Mouse (Mus musculus) lung, embryonic 14.5 days (tissue): ENCODE measurements around the gene Zfp715. TPM values are rescaled to one million over a fixed set of nuclear protein-coding genes. Genes with fewer than 3 reads are reported as not detected.

ENCODE experiments used
- ATAC-seq: fragments of 200-750 bp; cut with Nextera tagmentation; 2 replicates; pipeline ENCODE4 v1.8.0; 2017; ENCODE audit warnings: mild to moderate bottlenecking, moderate TSS enrichment, moderate library complexity; ENCODE audit not compliant: insufficient read depth
- DNase-seq: peaks from one replicate; pipeline ENCODE4 v3.0.0-alpha.2; 2015
- H3K27ac ChIP-seq: fragments of 300-500 bp; sonication (generic); 2 replicates; pipeline ENCODE4 v1.5.1; 2014; ENCODE audit warnings: low read depth, mild to moderate bottlenecking, moderate library complexity
- H3K27me3 ChIP-seq: fragments of 300-500 bp; sonication (generic); 2 replicates; pipeline ENCODE4 v1.6.1; 2014; ENCODE audit warnings: low read length, control low read depth; ENCODE audit not compliant: insufficient read depth
- H3K36me3 ChIP-seq: fragments of 300-500 bp; sonication (generic); 2 replicates; pipeline ENCODE4 v1.6.1; 2014; ENCODE audit warnings: control low read depth; ENCODE audit not compliant: insufficient read depth
- H3K4me1 ChIP-seq: fragments of 300-500 bp; sonication (generic); 2 replicates; pipeline ENCODE4 v1.6.1; 2014; ENCODE audit warnings: antibody characterized with exemption, control low read depth; ENCODE audit not compliant: insufficient read depth
- H3K4me2 ChIP-seq: fragments of 300-500 bp; sonication (generic); 2 replicates; pipeline ENCODE4 v1.6.1; 2014; ENCODE audit warnings: mild to moderate bottlenecking
- H3K4me3 ChIP-seq: fragments of 300-500 bp; sonication (generic); 2 replicates; pipeline ENCODE4 v1.5.1; 2014; ENCODE audit warnings: low read depth, low read length
- H3K9ac ChIP-seq: fragments of 300-500 bp; sonication (generic); 2 replicates; pipeline ENCODE4 v1.6.1; 2014
- H3K9me3 ChIP-seq: fragments of 300-500 bp; sonication (generic); 2 replicates; pipeline ENCODE4 v1.6.1; 2016; ENCODE audit warnings: low read depth, low read length, control low read depth
- CTCF ChIP-seq: IDR thresholded peaks from 2 replicates; pipeline ENCODE4 v1.5.1; 2016; ENCODE audit warnings: antibody characterized with exemption, low read depth
- WGBS: fragments of 180-500 bp; shearing (Covaris S2); extraction: QIAGEN DNeasy Blood & Tissue Kit; methylation state at CpG from one replicate; pipeline ENCODE4 v1.1.7; 2014; 5-methylcytosine and 5-hydroxymethylcytosine counted together
- polyA plus RNA-seq: library from polyadenylated mRNA; unstranded; fragments of >200 nt; fragmentation: Nextera tagmentation; extraction: Ambion mirVana; gene quantifications from 2 replicates; pipeline ENCODE4 v1.2.1, GENCODE M21; 2014

Zfp715 gene
- 15.5 and 16.3 TPM in 2 replicates for polyA plus RNA-seq

DNA sequence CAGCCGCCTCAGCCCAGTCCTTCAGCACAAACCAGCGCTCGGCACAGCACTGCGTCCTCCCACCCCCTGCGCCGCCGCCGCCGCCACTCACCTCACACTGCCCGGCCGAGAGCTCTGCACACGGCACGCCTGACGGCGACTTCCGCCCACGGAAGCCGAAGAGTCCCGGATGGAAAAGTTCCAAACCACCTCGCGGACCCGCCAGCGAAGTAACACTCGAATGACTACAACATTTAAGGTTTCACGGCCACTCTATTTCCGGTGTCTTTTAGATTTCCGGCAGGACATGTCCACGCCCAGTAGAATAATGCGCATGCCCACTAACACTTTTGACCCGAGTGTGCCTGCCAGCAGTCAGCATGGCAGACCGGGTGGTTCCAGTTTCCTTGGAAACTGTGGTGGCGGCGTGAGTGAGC is at the start of gene Zfp715:
Zfp715 (minus strand) TSS at position 282 of the 416 bp plus-strand sequence.
- Histone ChIP-seq H3K27me3 (no peaks in the 10 kb centered on the region), H3K4me2 (peak within 1 kb of the TSS; percentile 77), H3K9ac (peak within 1 kb of the TSS; percentile 81), H3K9me3 (no peaks in the 10 kb centered on the region), H3K36me3 (peaks cover 27% of the 10 kb centered on the region), H3K4me3 (peak within 1 kb of the TSS; percentile 78), H3K4me1 (no peaks in the 10 kb centered on the region), H3K27ac (peak within 1 kb of the TSS; percentile 84)
- ATAC-seq, result peak; percentile 95
- no peak for TF ChIP-seq CTCF
- peak; percentile 98 for DNase-seq
- under 1% methylated on average over 33 of the region's 33 CpGs for WGBS

- Histone ChIP-seq H3K4me2 (no peak overlapping the region), H3K9me3 (no peaks in the 10 kb centered on the region), H3K4me1 (no peaks in the 10 kb centered on the region), H3K27me3 (no peaks in the 10 kb centered on the region), H3K27ac (no peak overlapping the region), H3K4me3 (no peak overlapping the region), H3K36me3 (no peaks in the 10 kb centered on the region), H3K9ac (no peak overlapping the region)
- WGBS, result 64% methylated on average over 4 of the region's 4 CpGs
- no peak for TF ChIP-seq CTCF
- no peak for DNase-seq
- no peak for ATAC-seq
Observed at GRCm38 (mm10) chr7:43362021-43362420, 48.9 kb upstream of the Zfp715 start.

GRCm38 (mm10) chr7:43361442-43361841 is 48.3 kb upstream of the Zfp715 start:
- WGBS, result 72% methylated on average over 1 of the region's 1 CpGs

GRCm38 (mm10) chr7:43358556-43358955 is 45.5 kb upstream of the Zfp715 start:
- Histone ChIP-seq H3K27me3 (no peaks in the 10 kb centered on the region), H3K4me2 (no peak overlapping the region), H3K4me3 (no peak overlapping the region), H3K27ac (no peak overlapping the region), H3K36me3 (no peaks in the 10 kb centered on the region), H3K9me3 (no peaks in the 10 kb centered on the region), H3K9ac (no peak overlapping the region), H3K4me1 (no peaks in the 10 kb centered on the region)
- TF ChIP-seq CTCF, result no peak
- WGBS, result 82% methylated on average over 3 of the region's 3 CpGs
- no peak for ATAC-seq
- DNase-seq, result no peak

More at GRCm38 (mm10) chr7:43361442-43361841, 48.3 kb upstream of the Zfp715 start:
- Histone ChIP-seq H3K4me1 (no peaks in the 10 kb centered on the region), H3K27me3 (no peaks in the 10 kb centered on the region), H3K27ac (no peak overlapping the region), H3K4me3 (no peak overlapping the region), H3K9ac (no peak overlapping the region), H3K4me2 (no peak overlapping the region), H3K9me3 (no peaks in the 10 kb centered on the region), H3K36me3 (no peaks in the 10 kb centered on the region)
- ATAC-seq (no peak), DNase-seq (no peak)
- TF ChIP-seq CTCF, result no peak

DNA sequence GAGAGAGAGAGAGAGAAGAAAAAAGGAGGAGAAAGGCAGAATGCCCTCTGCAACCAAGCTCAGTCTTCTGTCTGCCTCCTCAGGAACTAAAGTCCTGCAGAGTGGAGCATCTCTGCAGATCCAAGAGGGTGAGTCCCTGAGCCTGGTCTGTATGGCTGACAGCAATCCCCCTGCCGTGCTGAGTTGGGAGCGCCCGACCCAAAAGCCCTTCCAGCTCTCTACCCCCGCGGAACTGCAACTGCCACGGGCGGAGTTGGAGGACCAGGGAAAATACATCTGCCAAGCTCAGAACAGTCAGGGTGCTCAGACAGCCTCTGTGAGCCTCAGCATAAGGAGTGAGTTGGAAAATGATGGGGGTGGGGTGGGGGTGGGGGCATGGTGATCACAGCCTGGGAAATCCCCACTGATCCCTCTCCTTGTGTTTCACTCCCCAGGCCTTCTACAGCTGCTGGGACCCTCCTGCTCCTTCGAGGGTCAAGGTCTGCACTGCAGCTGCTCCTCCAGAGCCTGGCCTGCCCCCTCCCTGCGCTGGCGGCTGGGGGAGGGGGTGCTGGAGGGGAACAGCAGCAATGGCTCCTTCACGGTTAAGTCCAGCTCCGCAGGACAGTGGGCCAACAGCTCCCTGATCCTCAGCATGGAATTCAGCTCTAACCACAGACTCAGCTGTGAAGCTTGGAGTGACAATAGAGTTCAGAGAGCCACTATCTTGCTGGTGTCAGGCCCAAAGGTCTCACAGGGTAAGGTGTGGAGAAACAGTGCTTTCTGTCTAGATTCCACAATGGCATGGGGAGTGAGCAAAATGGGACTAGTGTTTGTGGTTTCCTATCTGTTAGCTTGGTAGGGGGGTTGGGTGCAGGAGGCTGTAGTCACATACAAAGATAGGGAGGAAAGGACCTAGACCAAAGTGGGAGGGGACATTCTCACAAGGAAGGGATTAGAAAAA is 42.1 kb upstream of the Zfp715 start:
- DNase-seq, result no peak
- no peak for ATAC-seq
- no peak overlapping the region for H3K9ac ChIP-seq
- H3K4me1 ChIP-seq, result no peaks in the 10 kb centered on the region
- H3K27ac ChIP-seq, result no peak overlapping the region
- no peaks in the 10 kb centered on the region for H3K36me3 ChIP-seq
- 2% methylated on average over 12 of the region's 12 CpGs for WGBS
- no peak overlapping the region for H3K4me3 ChIP-seq
- no peaks in the 10 kb centered on the region for H3K9me3 ChIP-seq
- no peaks in the 10 kb centered on the region for H3K27me3 ChIP-seq
- TF ChIP-seq CTCF, result no peak
- H3K4me2 ChIP-seq, result peak overlapping the region; percentile 15; the same call in 1 of the 2 replicates

GRCm38 (mm10) chr7:43353758-43354157 is 40.7 kb upstream of the Zfp715 start:
- no peak for TF ChIP-seq CTCF
- DNase-seq, result no peak
- H3K4me1 ChIP-seq, result no peaks in the 10 kb centered on the region
- H3K4me3 ChIP-seq, result no peak overlapping the region
- H3K27ac ChIP-seq, result no peak overlapping the region
- no peaks in the 10 kb centered on the region for H3K9me3 ChIP-seq
- H3K27me3 ChIP-seq, result no peaks in the 10 kb centered on the region
- no peaks in the 10 kb centered on the region for H3K36me3 ChIP-seq
- H3K9ac ChIP-seq, result no peak overlapping the region
- 70% methylated on average over 4 of the region's 4 CpGs for WGBS
- no peak overlapping the region for H3K4me2 ChIP-seq
- ATAC-seq, result no peak

GRCm38 (mm10) chr7:43353118-43353517 is 40.0 kb upstream of the Zfp715 start:
- 62% methylated on average over 4 of the region's 4 CpGs for WGBS
- ATAC-seq, result no peak
- no peak overlapping the region for H3K27ac ChIP-seq

More at GRCm38 (mm10) chr7:43353118-43353517, 40.0 kb upstream of the Zfp715 start:
- H3K4me2 ChIP-seq, result no peak overlapping the region
- H3K4me3 ChIP-seq, result no peak overlapping the region
- H3K27me3 ChIP-seq, result no peaks in the 10 kb centered on the region
- no peak for TF ChIP-seq CTCF
- no peaks in the 10 kb centered on the region for H3K4me1 ChIP-seq
- no peak for DNase-seq
- H3K9me3 ChIP-seq, result no peaks in the 10 kb centered on the region
- H3K36me3 ChIP-seq, result no peaks in the 10 kb centered on the region
- no peak overlapping the region for H3K9ac ChIP-seq
